Mouse (Mus musculus): Measurements from ENCODE around the gene Mapkap1. TPM values are rescaled to one million over a fixed set of nuclear protein-coding genes. Genes with fewer than 3 reads are reported as not detected.

Mapkap1 gene
- polyA plus RNA-seq, 1 experiment: 43.7 TPM

DNA sequence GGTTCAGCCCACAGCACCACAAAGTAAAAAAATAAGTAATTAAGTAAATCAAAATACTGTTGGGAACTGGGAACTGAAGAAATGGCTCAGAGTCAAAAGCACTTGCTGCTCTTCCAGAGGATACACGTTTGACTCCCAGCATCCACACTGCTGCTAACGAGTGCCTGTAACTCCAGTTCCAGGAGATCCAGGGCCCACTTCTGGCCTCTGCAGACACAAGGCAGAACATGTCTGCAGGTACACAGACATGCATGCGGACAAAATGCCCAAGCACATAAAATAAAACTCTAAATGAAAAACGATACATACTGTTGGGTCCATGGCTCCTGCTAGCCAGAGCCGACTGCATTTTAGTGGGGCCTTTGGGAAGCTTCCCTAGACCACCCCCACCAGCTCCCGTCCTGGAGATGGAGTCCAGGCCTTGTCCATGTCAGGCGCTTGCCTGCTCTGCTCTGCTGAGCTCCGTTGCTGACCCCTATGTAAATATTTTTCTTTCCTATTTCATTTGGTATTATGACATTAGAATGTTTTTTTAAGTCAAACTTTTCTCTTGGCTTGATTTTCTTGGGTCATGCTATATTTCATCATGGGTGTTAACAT, 185.9 kb downstream of the Mapkap1 start:
- no peak for TF ChIP-seq CTCF (IDR thresholded peaks at IDR 0.05; ENCODE audit: insufficient read depth, low read length)
- no peak for TF ChIP-seq POLR2A (IDR thresholded peaks at IDR 0.05; ENCODE audit: borderline replicate concordance, extremely low read depth, low read depth, low read length)
- DNase-seq: no peak
- 74% methylated on average over 8 of the region's 8 CpGs for WGBS
- Histone ChIP-seq H3K4me3 (replicated peaks; ENCODE audit: extremely low read depth, low read depth, low read length) (no peak overlapping the region), H3K4me1 (ENCODE audit: control insufficient read depth, insufficient read depth, low read length) (no peaks in the 10 kb centered on the region)

DNA sequence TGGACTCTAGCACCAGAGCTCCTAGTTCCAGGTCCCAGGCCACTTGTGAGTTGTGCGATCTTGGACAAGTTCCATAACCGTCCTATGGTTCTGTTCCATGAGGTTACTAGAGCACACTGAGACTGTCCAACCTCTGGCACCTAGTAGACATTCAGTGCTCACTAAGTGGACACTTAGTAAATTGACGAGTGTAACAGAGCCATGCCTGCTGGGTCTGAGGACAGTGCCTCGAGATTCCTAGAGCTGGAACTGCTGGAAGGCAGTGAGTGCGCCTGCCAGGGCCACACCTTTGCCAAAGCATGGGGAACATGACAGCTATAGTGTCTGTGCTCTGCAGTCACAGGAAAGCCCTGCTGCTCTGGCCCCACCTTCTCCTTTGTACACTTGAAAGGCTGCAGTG, 187.4 kb downstream of the Mapkap1 start:
- no peaks in the 10 kb centered on the region for H3K4me1 ChIP-seq (ENCODE audit: control insufficient read depth, insufficient read depth, low read length)
- 77% methylated on average over 5 of the region's 5 CpGs for WGBS
- no peak for DNase-seq
- H3K4me3 ChIP-seq (replicated peaks; ENCODE audit: extremely low read depth, low read depth, low read length): no peak overlapping the region
- TF ChIP-seq CTCF (IDR thresholded peaks at IDR 0.05; ENCODE audit: insufficient read depth, low read length) (no peak), POLR2A (IDR thresholded peaks at IDR 0.05; ENCODE audit: borderline replicate concordance, extremely low read depth, low read depth, low read length) (no peak)

DNA sequence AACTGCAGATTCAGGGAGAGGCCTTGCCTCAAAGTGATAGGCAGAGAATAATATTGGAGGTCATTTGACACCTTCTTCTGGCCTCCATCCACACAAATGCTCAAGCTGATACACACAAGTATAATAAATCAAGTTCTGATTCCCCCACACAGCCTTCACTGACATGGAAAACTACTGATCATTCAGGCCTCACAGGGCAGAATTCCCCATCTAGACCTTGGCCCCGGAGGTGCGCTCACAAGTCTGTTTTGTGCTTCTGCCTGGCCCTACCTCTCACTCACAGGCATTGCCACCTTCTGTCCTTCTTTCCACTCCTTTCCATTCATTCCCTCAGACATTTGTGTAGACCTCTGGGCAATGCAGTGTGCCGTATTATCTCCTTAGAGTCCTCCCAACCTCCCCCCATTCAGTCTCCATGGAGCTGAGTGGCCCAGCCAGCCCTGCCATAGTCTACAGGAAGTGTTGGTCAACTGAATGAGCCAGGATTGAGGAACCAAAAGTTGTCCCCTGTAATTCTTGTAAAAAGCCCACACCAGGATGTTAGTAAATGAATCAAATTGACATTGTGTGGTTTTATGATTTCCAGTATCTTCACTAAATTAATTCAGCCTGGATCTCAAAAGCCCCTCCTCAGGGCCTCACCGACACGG, 193.2 kb downstream of the Mapkap1 start:
- 87% methylated on average over 5 of the region's 5 CpGs for WGBS
- Histone ChIP-seq H3K4me3 (replicated peaks; ENCODE audit: extremely low read depth, low read depth, low read length) (no peak overlapping the region), H3K4me1 (ENCODE audit: control insufficient read depth, insufficient read depth, low read length) (no peaks in the 10 kb centered on the region)
- no peak for DNase-seq
- TF ChIP-seq CTCF (IDR thresholded peaks at IDR 0.05; ENCODE audit: insufficient read depth, low read length) (no peak), POLR2A (IDR thresholded peaks at IDR 0.05; ENCODE audit: borderline replicate concordance, extremely low read depth, low read depth, low read length) (no peak)

DNA sequence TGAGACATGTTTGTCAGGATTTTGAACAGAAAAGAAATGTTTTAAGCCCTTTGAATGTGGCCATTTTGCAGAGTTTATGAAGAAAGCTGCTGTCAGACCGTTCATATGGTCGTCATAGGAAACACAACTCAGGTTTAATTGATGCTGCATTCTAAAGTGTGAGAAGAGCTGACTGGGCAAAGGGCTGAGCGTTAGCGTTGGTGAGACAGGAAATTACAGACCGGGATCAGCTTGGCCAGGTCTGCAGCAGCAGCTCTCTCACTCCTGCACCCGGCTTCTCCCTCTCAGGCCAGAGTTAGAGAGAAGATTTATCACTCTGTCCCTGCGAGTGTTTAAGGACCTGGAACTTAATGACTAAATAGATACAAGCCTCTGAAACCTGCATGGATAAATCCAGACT, 194.2 kb downstream of the Mapkap1 start:
- no peak overlapping the region for H3K4me3 ChIP-seq (replicated peaks; ENCODE audit: extremely low read depth, low read depth, low read length)
- TF ChIP-seq CTCF (IDR thresholded peaks at IDR 0.05; ENCODE audit: insufficient read depth, low read length) (no peak), POLR2A (IDR thresholded peaks at IDR 0.05; ENCODE audit: borderline replicate concordance, extremely low read depth, low read depth, low read length) (no peak)
- WGBS: 47% methylated on average over 7 of the region's 7 CpGs
- DNase-seq: no peak
- no peaks in the 10 kb centered on the region for H3K4me1 ChIP-seq (ENCODE audit: control insufficient read depth, insufficient read depth, low read length)

DNA sequence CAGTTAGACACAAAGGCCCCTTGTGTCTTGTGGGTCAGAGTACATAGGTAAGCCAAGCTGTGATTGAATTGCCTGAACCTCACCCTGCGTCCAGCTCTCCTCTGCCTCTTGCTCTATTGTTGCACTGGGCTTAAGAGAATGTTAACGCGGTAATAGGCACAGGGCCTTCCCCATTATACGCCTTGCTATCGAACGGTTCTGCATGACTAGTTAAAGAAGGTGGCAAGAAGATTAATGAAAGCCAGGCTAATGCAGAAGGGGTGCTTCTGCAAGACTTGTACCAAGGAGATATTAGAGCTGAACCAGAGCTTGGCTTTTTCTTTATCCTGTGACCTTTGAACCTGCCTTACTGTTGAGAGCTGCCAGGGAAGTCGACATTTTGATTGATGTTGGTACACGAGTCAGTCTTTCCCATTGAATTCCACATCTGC, 195.6 kb downstream of the Mapkap1 start:
- TF ChIP-seq CTCF (IDR thresholded peaks at IDR 0.05; ENCODE audit: insufficient read depth, low read length) (no peak), POLR2A (IDR thresholded peaks at IDR 0.05; ENCODE audit: borderline replicate concordance, extremely low read depth, low read depth, low read length) (no peak)
- Histone ChIP-seq H3K4me3 (replicated peaks; ENCODE audit: extremely low read depth, low read depth, low read length) (no peak overlapping the region), H3K4me1 (ENCODE audit: control insufficient read depth, insufficient read depth, low read length) (no peaks in the 10 kb centered on the region)
- WGBS: 68% methylated on average over 8 of the region's 8 CpGs
- no peak for DNase-seq

DNA sequence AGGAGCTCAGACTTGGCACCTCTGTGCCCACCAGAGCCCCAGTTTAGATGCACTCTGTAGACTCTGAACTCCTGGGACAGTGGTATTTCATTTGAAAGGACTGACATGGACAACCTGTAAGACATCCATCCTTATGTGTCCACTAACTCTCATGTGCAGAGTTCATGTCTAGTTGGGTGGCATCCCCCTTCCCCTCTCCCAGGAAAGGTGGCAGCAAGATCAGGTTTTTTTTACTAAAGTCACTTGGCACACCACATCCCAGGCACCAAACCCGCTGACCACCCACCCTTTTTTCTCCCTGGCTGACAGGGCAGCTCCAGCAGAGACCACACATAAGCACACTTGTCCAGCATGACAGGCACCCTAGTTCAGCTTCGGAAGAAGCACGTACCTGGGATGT, 196.3 kb downstream of the Mapkap1 start:
- TF ChIP-seq POLR2A (IDR thresholded peaks at IDR 0.05; ENCODE audit: borderline replicate concordance, extremely low read depth, low read depth, low read length) (no peak), CTCF (IDR thresholded peaks at IDR 0.05; ENCODE audit: insufficient read depth, low read length) (no peak)
- no peak for DNase-seq
- WGBS: 82% methylated on average over 3 of the region's 3 CpGs

DNA sequence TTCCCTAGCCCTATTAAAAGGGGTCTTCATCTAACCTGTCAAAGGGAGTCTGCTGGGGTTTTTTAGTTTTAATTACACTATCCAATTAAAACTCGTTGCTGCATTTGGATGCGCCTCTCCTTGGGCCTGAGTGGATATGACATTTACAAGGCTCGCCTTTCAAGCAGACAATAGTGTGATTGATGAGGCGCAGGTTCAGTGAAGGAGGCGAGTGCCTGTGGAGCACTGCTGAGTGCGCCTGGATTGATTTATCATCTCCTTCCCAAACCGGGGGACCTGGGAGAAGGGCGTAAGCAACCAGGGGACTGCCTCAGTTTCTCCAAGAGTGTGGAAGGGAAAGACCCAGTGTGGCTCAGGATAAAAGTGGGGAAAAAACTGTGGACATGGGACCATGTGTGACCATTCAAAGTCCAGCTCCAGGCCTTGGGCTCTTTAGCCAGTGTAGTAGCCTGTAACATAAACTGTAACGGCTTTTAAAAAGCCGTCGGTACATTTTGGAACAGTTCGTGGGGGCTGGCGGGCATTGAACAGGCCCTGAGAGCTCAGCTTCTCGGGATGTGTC, 197.2 kb downstream of the Mapkap1 start:
- H3K4me3 ChIP-seq (replicated peaks; ENCODE audit: extremely low read depth, low read depth, low read length): no peak overlapping the region
- 79% methylated on average over 14 of the region's 14 CpGs for WGBS
- TF ChIP-seq POLR2A (IDR thresholded peaks at IDR 0.05; ENCODE audit: borderline replicate concordance, extremely low read depth, low read depth, low read length) (no peak), CTCF (IDR thresholded peaks at IDR 0.05; ENCODE audit: insufficient read depth, low read length) (no peak)
- H3K4me1 ChIP-seq (ENCODE audit: control insufficient read depth, insufficient read depth, low read length): no peaks in the 10 kb centered on the region
- DNase-seq: no peak

More for the DNA sequence above, 196.3 kb downstream of the Mapkap1 start:
- Histone ChIP-seq H3K4me3 (replicated peaks; ENCODE audit: extremely low read depth, low read depth, low read length) (no peak overlapping the region), H3K4me1 (ENCODE audit: control insufficient read depth, insufficient read depth, low read length) (no peaks in the 10 kb centered on the region)

DNA sequence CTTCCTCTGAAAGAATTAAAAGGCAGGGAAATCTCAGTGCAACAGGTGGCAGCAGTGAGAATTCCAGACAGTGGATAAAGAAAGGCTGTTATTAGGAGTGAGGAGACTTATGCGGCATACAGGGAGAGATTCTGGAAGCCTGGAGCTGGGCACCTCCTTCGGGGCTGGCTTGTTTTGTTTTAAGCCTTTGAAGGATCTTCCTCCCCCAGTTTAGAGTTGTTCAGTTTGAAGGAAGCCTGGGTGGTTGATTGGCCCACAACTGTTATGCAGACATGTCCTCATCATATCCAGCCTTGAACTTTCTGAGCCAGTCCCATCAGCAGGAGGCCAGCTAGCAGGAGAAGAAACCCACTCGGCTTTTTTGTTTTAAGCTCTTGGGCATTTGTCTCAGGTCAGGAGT, 198.5 kb downstream of the Mapkap1 start:
- DNase-seq: no peak
- WGBS: 78% methylated on average over 3 of the region's 3 CpGs
- Histone ChIP-seq H3K4me3 (replicated peaks; ENCODE audit: extremely low read depth, low read depth, low read length) (no peak overlapping the region), H3K4me1 (ENCODE audit: control insufficient read depth, insufficient read depth, low read length) (no peaks in the 10 kb centered on the region)
- TF ChIP-seq CTCF (IDR thresholded peaks at IDR 0.05; ENCODE audit: insufficient read depth, low read length) (no peak), POLR2A (IDR thresholded peaks at IDR 0.05; ENCODE audit: borderline replicate concordance, extremely low read depth, low read depth, low read length) (no peak)

DNA sequence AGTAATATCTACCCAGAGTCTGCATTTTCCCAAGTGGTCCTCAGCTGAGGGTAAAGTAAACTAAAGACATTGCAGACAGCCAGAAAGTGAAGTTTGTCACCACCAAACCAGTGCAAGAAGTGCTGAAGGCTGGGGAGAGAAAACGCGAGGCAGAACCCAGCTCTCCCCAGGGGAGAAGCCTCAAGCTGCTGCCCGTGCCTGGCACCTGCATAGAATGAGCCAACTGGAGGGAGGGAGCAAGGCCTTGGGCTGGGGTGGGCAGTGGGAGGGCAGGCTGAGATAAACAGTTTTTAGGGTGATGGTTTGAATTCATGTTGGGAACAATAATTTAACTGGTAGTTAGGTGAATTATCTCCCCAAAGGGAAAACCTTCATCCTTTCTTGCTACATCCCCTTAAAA, 202.3 kb downstream of the Mapkap1 start:
- no peaks in the 10 kb centered on the region for H3K4me1 ChIP-seq (ENCODE audit: control insufficient read depth, insufficient read depth, low read length)
- 49% methylated on average over 3 of the region's 3 CpGs for WGBS
- no peak overlapping the region for H3K4me3 ChIP-seq (replicated peaks; ENCODE audit: extremely low read depth, low read depth, low read length)
- DNase-seq: no peak
- no peak for TF ChIP-seq CTCF (IDR thresholded peaks at IDR 0.05; ENCODE audit: insufficient read depth, low read length)

DNA sequence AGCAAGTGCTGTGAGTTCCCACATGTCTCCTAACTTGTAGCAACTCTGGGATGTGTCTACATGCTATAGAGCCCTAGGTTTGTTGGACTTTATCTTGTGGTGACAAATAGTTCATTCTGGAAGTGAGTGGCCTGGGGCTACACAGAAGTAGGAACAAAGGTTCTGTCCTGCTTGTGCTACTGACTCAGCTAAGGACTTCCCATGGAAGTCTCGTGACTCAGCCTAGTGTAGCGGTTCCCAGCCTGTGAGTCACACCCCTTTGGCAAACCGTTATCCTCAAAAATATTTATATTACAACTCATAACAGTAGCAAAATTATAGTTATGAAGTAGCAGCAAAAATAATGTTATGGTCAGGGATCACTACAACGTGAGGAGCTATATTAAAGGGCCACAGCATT, 202.9 kb downstream of the Mapkap1 start:
- no peaks in the 10 kb centered on the region for H3K4me1 ChIP-seq (ENCODE audit: control insufficient read depth, insufficient read depth, low read length)
- TF ChIP-seq CTCF (IDR thresholded peaks at IDR 0.05; ENCODE audit: insufficient read depth, low read length) (no peak), POLR2A (IDR thresholded peaks at IDR 0.05; ENCODE audit: borderline replicate concordance, extremely low read depth, low read depth, low read length) (no peak)
- 48% methylated on average over 4 of the region's 4 CpGs for WGBS
- no peak for DNase-seq
- H3K4me3 ChIP-seq (replicated peaks; ENCODE audit: extremely low read depth, low read depth, low read length): no peak overlapping the region
